Mouse (Mus musculus): ENCODE results near the gene Ppt2. TPM values are rescaled to one million over a fixed set of nuclear protein-coding genes. Genes with fewer than 3 reads are reported as not detected.

Ppt2 gene
- polyA plus RNA-seq, 1 experiment, result 118 TPM

- H3K4me1 ChIP-seq (ENCODE audit: control insufficient read depth, insufficient read depth, low read length), result peaks cover 31% of the 10 kb centered on the region
These were observed 24.2 kb downstream of the Ppt2 start, which contains the start of gene Agpat1 for GRCm38 (mm10) chr17:34604061-34604508. TSS of gene Agpat1 (plus strand) at chr17:34604262.

GRCm38 (mm10) chr17:34603375-34604060 lies 24.8 kb downstream of the Ppt2 start, which contains the start of gene Rnf5:
TSS of gene Rnf5 (minus strand) at chr17:34603690.
- WGBS, result under 1% methylated on average over 30 of the region's 30 CpGs
- Histone ChIP-seq H3K4me1 (ENCODE audit: control insufficient read depth, insufficient read depth, low read length) (peaks cover 26% of the 10 kb centered on the region), H3K36me3 (ENCODE audit: control insufficient read depth, insufficient read depth, low read length) (no peaks in the 10 kb centered on the region), H3K27me3 (replicated peaks; ENCODE audit: control insufficient read depth, insufficient read depth, low read length) (no peaks in the 10 kb centered on the region), H3K4me3 (ENCODE audit: insufficient read depth, low read depth, low read length) (peak within 1 kb of the TSS; percentile 93), H3K27ac (ENCODE audit: insufficient read depth, low read depth, low read length) (peak within 1 kb of the TSS; percentile 97)
- TF ChIP-seq CTCF (conservative IDR thresholded peaks at IDR 0.05; ENCODE audit: insufficient read depth, insufficient read length, low read depth, low read length) (no peak), POLR2A (IDR thresholded peaks at IDR 0.05; ENCODE audit: low read depth, low read length) (peak; percentile 28)
- DNase-seq, result peak; percentile 100

More at GRCm38 (mm10) chr17:34604061-34604508, 24.2 kb downstream of the Ppt2 start, which contains the start of gene Agpat1:
- TF ChIP-seq POLR2A (IDR thresholded peaks at IDR 0.05; ENCODE audit: low read depth, low read length) (peak; percentile 91), CTCF (conservative IDR thresholded peaks at IDR 0.05; ENCODE audit: insufficient read depth, insufficient read length, low read depth, low read length) (no peak)
- WGBS, result under 1% methylated on average over 34 of the region's 35 CpGs
- DNase-seq, result peak; percentile 100
- no peaks in the 10 kb centered on the region for H3K27me3 ChIP-seq (replicated peaks; ENCODE audit: control insufficient read depth, insufficient read depth, low read length)
- H3K36me3 ChIP-seq (ENCODE audit: control insufficient read depth, insufficient read depth, low read length), result no peaks in the 10 kb centered on the region
- peak within 1 kb of the TSS; percentile 93 for H3K4me3 ChIP-seq (ENCODE audit: insufficient read depth, low read depth, low read length)
- peak within 1 kb of the TSS; percentile 97 for H3K27ac ChIP-seq (ENCODE audit: insufficient read depth, low read depth, low read length)

- no peaks in the 10 kb centered on the region for H3K27me3 ChIP-seq (replicated peaks; ENCODE audit: control insufficient read depth, insufficient read depth, low read length)
- H3K36me3 ChIP-seq (ENCODE audit: control insufficient read depth, insufficient read depth, low read length), result no peaks in the 10 kb centered on the region
- peaks cover 20% of the 10 kb centered on the region; the same call in 1 of the 2 replicates for H3K4me1 ChIP-seq (ENCODE audit: control insufficient read depth, insufficient read depth, low read length)
- no peak for DNase-seq
- H3K27ac ChIP-seq (ENCODE audit: insufficient read depth, low read depth, low read length), result no peak overlapping the region
- H3K4me3 ChIP-seq (ENCODE audit: insufficient read depth, low read depth, low read length), result no peak overlapping the region
- 79% methylated on average over 12 of the region's 12 CpGs for WGBS
- no peak for TF ChIP-seq CTCF (conservative IDR thresholded peaks at IDR 0.05; ENCODE audit: insufficient read depth, insufficient read length, low read depth, low read length)
- TF ChIP-seq POLR2A (IDR thresholded peaks at IDR 0.05; ENCODE audit: low read depth, low read length), result no peak
These were observed 26.5 kb downstream of the Ppt2 start for GRCm38 (mm10) chr17:34601796-34602195.

- H3K4me1 ChIP-seq (ENCODE audit: control insufficient read depth, insufficient read depth, low read length), result peaks cover 14% of the 10 kb centered on the region; the same call in 1 of the 2 replicates
- DNase-seq, result no peak
- no peaks in the 10 kb centered on the region for H3K27me3 ChIP-seq (replicated peaks; ENCODE audit: control insufficient read depth, insufficient read depth, low read length)
- no peak for TF ChIP-seq POLR2A (IDR thresholded peaks at IDR 0.05; ENCODE audit: low read depth, low read length)
- TF ChIP-seq CTCF (conservative IDR thresholded peaks at IDR 0.05; ENCODE audit: insufficient read depth, insufficient read length, low read depth, low read length), result no peak
- 75% methylated on average over 9 of the region's 9 CpGs for WGBS
- H3K27ac ChIP-seq (ENCODE audit: insufficient read depth, low read depth, low read length), result no peak overlapping the region
- peaks cover 4% of the 10 kb centered on the region; the same call in 1 of the 2 replicates for H3K36me3 ChIP-seq (ENCODE audit: control insufficient read depth, insufficient read depth, low read length)
- no peak overlapping the region for H3K4me3 ChIP-seq (ENCODE audit: insufficient read depth, low read depth, low read length)
These were observed 28.4 kb downstream of the Ppt2 start for GRCm38 (mm10) chr17:34599891-34600290.

- peaks cover 4% of the 10 kb centered on the region; the same call in 1 of the 2 replicates for H3K36me3 ChIP-seq (ENCODE audit: control insufficient read depth, insufficient read depth, low read length)
- H3K4me3 ChIP-seq (ENCODE audit: insufficient read depth, low read depth, low read length), result no peak within 1 kb of the TSS
- DNase-seq, result no peak
- H3K4me1 ChIP-seq (ENCODE audit: control insufficient read depth, insufficient read depth, low read length), result peaks cover 9% of the 10 kb centered on the region
- H3K27ac ChIP-seq (ENCODE audit: insufficient read depth, low read depth, low read length), result no peak within 1 kb of the TSS
- TF ChIP-seq POLR2A (IDR thresholded peaks at IDR 0.05; ENCODE audit: low read depth, low read length), result no peak
- TF ChIP-seq CTCF (conservative IDR thresholded peaks at IDR 0.05; ENCODE audit: insufficient read depth, insufficient read length, low read depth, low read length), result no peak
- no peaks in the 10 kb centered on the region for H3K27me3 ChIP-seq (replicated peaks; ENCODE audit: control insufficient read depth, insufficient read depth, low read length)
- WGBS, result 22% methylated on average over 6 of the region's 6 CpGs
These were observed 30.7 kb downstream of the Ppt2 start, which contains the start of gene Ager for GRCm38 (mm10) chr17:34597566-34598095. TSS of gene Ager (plus strand) at chr17:34597862.

- no peak for DNase-seq
- peaks cover 7% of the 10 kb centered on the region for H3K4me1 ChIP-seq (ENCODE audit: control insufficient read depth, insufficient read depth, low read length)
- peaks cover 4% of the 10 kb centered on the region; the same call in 1 of the 2 replicates for H3K36me3 ChIP-seq (ENCODE audit: control insufficient read depth, insufficient read depth, low read length)
- 66% methylated on average over 8 of the region's 8 CpGs for WGBS
- H3K4me3 ChIP-seq (ENCODE audit: insufficient read depth, low read depth, low read length), result no peak overlapping the region
- TF ChIP-seq CTCF (conservative IDR thresholded peaks at IDR 0.05; ENCODE audit: insufficient read depth, insufficient read length, low read depth, low read length) (no peak), POLR2A (IDR thresholded peaks at IDR 0.05; ENCODE audit: low read depth, low read length) (no peak)
- H3K27ac ChIP-seq (ENCODE audit: insufficient read depth, low read depth, low read length), result no peak overlapping the region
- no peaks in the 10 kb centered on the region for H3K27me3 ChIP-seq (replicated peaks; ENCODE audit: control insufficient read depth, insufficient read depth, low read length)
These were observed 32.2 kb downstream of the Ppt2 start for GRCm38 (mm10) chr17:34596098-34596497.
